Comparison of ENCODE assay signal across 10 mouse cellular contexts in genomic region chr6:30957784-30958735, GRCm38 (mm10). TPM values are rescaled to one million over a fixed set of nuclear protein-coding genes. Genes with fewer than 3 reads are reported as not detected.
DNase-seq lines count a peak whose midpoint lies in the region; ATAC-seq lines count a peak whose summit lies in the region.
"Had no signal": no experiment of that assay in that cellular context is flagged by ENCODE, and none has a peak within 500 bp of the region (broad histone marks: within the 10 kb centered on the region; RNA-seq: fewer than 3 reads in every experiment).

No protein-coding gene starts in this region.

- peaks cover 33% of the 10 kb centered on the region for H3K9me3 ChIP-seq in heart, embryonic 13.5 days
- H3K9me3 ChIP-seq in midbrain, embryonic 13.5 days: peaks cover 36% of the 10 kb centered on the region

- H3K4me1 ChIP-seq in heart, embryonic 13.5 days: no peaks in the 10 kb centered on the region
- no peaks in the 10 kb centered on the region for H3K4me1 ChIP-seq in midbrain, embryonic 13.5 days (replicated peaks)

- 4% methylated on average over 84 of the region's 84 CpGs for WGBS in heart, embryonic 13.5 days
- WGBS in midbrain, embryonic 13.5 days: 2% methylated on average over 84 of the region's 84 CpGs

- peak; percentile 52 to 69 for DNase-seq in cerebellum, postnatal 10 days
- peak; percentile 34 for DNase-seq in thymus, postnatal 4 days
- no peak for DNase-seq in thymus, postnatal 10 days (ENCODE audit: low spot score in 2 of 2)
- peak; percentile 27 for DNase-seq in kidney, postnatal 14 days
- peak; percentile 21 for DNase-seq in yolk sac, embryonic 10.5 days (ENCODE audit: low spot score)

- peak overlapping the region; percentile 68 for H3K4me3 ChIP-seq in heart, embryonic 13.5 days
- peak overlapping the region; percentile 44 for H3K4me3 ChIP-seq in midbrain, embryonic 13.5 days (replicated peaks)
- H3K4me3 ChIP-seq: myocyte had no signal

- no peak for ATAC-seq in cerebellum, adult (ENCODE audit: insufficient number of reproducible peaks, low FRiP score, low TSS enrichment)
- no peak for ATAC-seq in heart, embryonic 13.5 days (ENCODE audit: extremely low read depth, insufficient number of reproducible peaks, low FRiP score, low TSS enrichment)
- ATAC-seq in midbrain, embryonic 13.5 days: peak; percentile 40; the same call in 1 of the 2 replicates

- H3K27ac ChIP-seq in heart, embryonic 13.5 days (replicated peaks): no peak overlapping the region
- no peak overlapping the region for H3K27ac ChIP-seq in midbrain, embryonic 13.5 days

- peaks cover 53% of the 10 kb centered on the region for H3K27me3 ChIP-seq in heart, embryonic 13.5 days (replicated peaks)
- H3K27me3 ChIP-seq in midbrain, embryonic 13.5 days: peaks cover 76% of the 10 kb centered on the region

- H3K9ac ChIP-seq in heart, embryonic 13.5 days: peak overlapping the region; percentile 73
- no peak overlapping the region for H3K9ac ChIP-seq in midbrain, embryonic 13.5 days (replicated peaks)

- peaks cover 3% of the 10 kb centered on the region; the same call in 1 of the 2 replicates for H3K36me3 ChIP-seq in heart, embryonic 13.5 days
- H3K36me3 ChIP-seq in midbrain, embryonic 13.5 days: peaks cover 13% of the 10 kb centered on the region

- H3K4me2 ChIP-seq in heart, embryonic 13.5 days: peak overlapping the region; percentile 84
- H3K4me2 ChIP-seq in midbrain, embryonic 13.5 days (replicated peaks): peak overlapping the region; percentile 64

RNA-seq across cellular contexts. Expression of gene Klf14, which starts 0.8 kb away (rescaled TPM):
- 1.5 and 1.8 TPM in 2 replicates for polyA plus RNA-seq in heart, embryonic 13.5 days (2015; fragmentation: Nextera tagmentation; extraction: Ambion mirVana)
- polyA plus RNA-seq in midbrain, embryonic 13.5 days (2015; fragmentation: Nextera tagmentation; extraction: Ambion mirVana): 0.23 TPM in 1 of 2 replicates, not detected in the other
- polyA plus RNA-seq: C2C12, myocyte had no signal

RNA-seq across cellular contexts. Expression of gene Tsga13, which starts 42.7 kb away (rescaled TPM):
- 0.22 TPM in 1 of 2 replicates, not detected in the other for polyA plus RNA-seq in heart, embryonic 13.5 days (2015; fragmentation: Nextera tagmentation; extraction: Ambion mirVana)
- polyA plus RNA-seq in midbrain, embryonic 13.5 days (2015; fragmentation: Nextera tagmentation; extraction: Ambion mirVana): 0.28 TPM in 1 of 2 replicates, not detected in the other
- polyA plus RNA-seq: C2C12, myocyte had no signal

Comparison
In these comparisons a context has a peak if more than half of its experiments do, and no peak if none do; other contexts are left out.
1. DNase-seq: peak in cerebellum, postnatal 10 days (2 of 2), thymus, postnatal 4 days (single experiment), kidney, postnatal 14 days (single experiment) and yolk sac, embryonic 10.5 days (single experiment); none in thymus, postnatal 10 days (0 of 2).